Mouse (Mus musculus): Measurements from ENCODE around the gene Uqcc1. TPM values are rescaled to one million over a fixed set of nuclear protein-coding genes. Genes with fewer than 3 reads are reported as not detected.

Uqcc1 gene
- polyA plus RNA-seq, 1 experiment from 2014 or later, result 71.5 TPM

- Histone ChIP-seq H3K27ac (no peak overlapping the region), H3K9ac (no peak overlapping the region), H3K36me3 (no peaks in the 10 kb centered on the region), H3K9me3 (no peaks in the 10 kb centered on the region), H3K4me3 (no peak overlapping the region), H3K27me3 (0 out of 2 replicates have a peak, but pooled peaks cover 4% of the 10 kb centered on the region), H3K4me2 (replicated peaks) (no peak overlapping the region), H3K4me1 (no peaks in the 10 kb centered on the region)
- WGBS, result 71% methylated on average over 5 of the region's 5 CpGs
- no peak for ATAC-seq (ENCODE audit: insufficient number of reproducible peaks, insufficient read depth, low FRiP score, low TSS enrichment)
Observed at GRCm38 (mm10) chr2:155806548-155806947, 123.6 kb downstream of the Uqcc1 start.

DNA sequence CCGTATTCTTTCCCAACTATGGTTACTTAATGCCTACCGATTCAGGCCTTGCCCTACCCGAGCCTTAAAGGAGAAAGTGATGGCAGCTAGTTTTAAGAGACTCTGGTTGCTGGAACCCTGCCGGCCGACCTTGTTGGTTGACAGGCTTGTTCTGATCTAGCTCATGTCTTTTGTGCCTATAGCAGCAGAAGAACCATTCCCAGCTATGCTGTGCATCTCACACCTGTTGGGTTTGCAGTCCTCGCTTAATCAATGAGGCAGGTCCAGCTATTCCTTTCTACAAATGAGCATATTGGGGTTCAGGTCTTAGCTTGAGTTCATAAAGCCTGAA is 124.2 kb downstream of the Uqcc1 start:
- H3K4me1 ChIP-seq, result no peaks in the 10 kb centered on the region
- no peak overlapping the region for H3K4me3 ChIP-seq
- no peak overlapping the region for H3K27ac ChIP-seq
- no peaks in the 10 kb centered on the region for H3K36me3 ChIP-seq
- H3K27me3 ChIP-seq, result 0 out of 2 replicates have a peak, but pooled peaks cover 4% of the 10 kb centered on the region
- ATAC-seq (ENCODE audit: insufficient number of reproducible peaks, insufficient read depth, low FRiP score, low TSS enrichment), result no peak
- no peak overlapping the region for H3K9ac ChIP-seq
- no peak overlapping the region for H3K4me2 ChIP-seq (replicated peaks)
- H3K9me3 ChIP-seq, result no peaks in the 10 kb centered on the region
- WGBS, result 83% methylated on average over 6 of the region's 6 CpGs

- Histone ChIP-seq H3K27ac (no peak overlapping the region), H3K36me3 (no peaks in the 10 kb centered on the region), H3K9me3 (no peaks in the 10 kb centered on the region), H3K4me1 (no peaks in the 10 kb centered on the region), H3K4me2 (replicated peaks) (no peak overlapping the region), H3K27me3 (0 out of 2 replicates have a peak, but pooled peaks cover 4% of the 10 kb centered on the region), H3K4me3 (no peak overlapping the region), H3K9ac (no peak overlapping the region)
- WGBS, result 54% methylated on average over 6 of the region's 6 CpGs
- ATAC-seq (ENCODE audit: insufficient number of reproducible peaks, insufficient read depth, low FRiP score, low TSS enrichment), result no peak
Observed at GRCm38 (mm10) chr2:155805231-155805924, 124.7 kb downstream of the Uqcc1 start.

GRCm38 (mm10) chr2:155804053-155804452 is 126.1 kb downstream of the Uqcc1 start:
- ATAC-seq (ENCODE audit: insufficient number of reproducible peaks, insufficient read depth, low FRiP score, low TSS enrichment), result no peak
- Histone ChIP-seq H3K9ac (no peak overlapping the region), H3K27me3 (0 out of 2 replicates have a peak, but pooled peaks cover 4% of the 10 kb centered on the region), H3K4me2 (replicated peaks) (no peak overlapping the region), H3K9me3 (no peaks in the 10 kb centered on the region), H3K27ac (no peak overlapping the region), H3K36me3 (no peaks in the 10 kb centered on the region), H3K4me3 (no peak overlapping the region), H3K4me1 (no peaks in the 10 kb centered on the region)
- WGBS, result 78% methylated on average over 5 of the region's 5 CpGs

DNA sequence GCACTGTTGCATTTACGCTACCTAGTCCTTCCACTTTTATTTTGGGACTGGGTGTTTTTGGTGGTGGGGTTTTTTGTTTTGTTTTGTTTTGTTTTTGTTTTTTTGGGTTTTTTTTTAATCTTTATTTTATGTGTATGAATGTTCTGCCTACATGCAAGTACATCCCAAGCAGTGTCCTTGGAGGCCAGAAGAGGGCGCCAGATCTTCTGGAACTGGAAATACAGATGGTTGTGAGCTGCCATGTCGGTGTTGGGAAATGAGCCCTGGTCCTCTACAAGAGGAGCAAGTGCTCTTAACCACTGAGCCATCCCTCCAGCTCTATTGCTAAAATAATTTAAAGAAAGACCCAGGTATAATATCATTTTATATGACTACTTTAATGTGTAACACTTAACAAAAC is 127.3 kb downstream of the Uqcc1 start:
- Histone ChIP-seq H3K27me3 (0 out of 2 replicates have a peak, but pooled peaks cover 7% of the 10 kb centered on the region), H3K4me2 (replicated peaks) (no peak overlapping the region), H3K36me3 (no peaks in the 10 kb centered on the region), H3K4me1 (no peaks in the 10 kb centered on the region), H3K27ac (no peak overlapping the region), H3K9me3 (no peaks in the 10 kb centered on the region), H3K9ac (no peak overlapping the region), H3K4me3 (no peak overlapping the region)
- ATAC-seq (ENCODE audit: insufficient number of reproducible peaks, insufficient read depth, low FRiP score, low TSS enrichment), result no peak
- 54% methylated on average over 3 of the region's 3 CpGs for WGBS

DNA sequence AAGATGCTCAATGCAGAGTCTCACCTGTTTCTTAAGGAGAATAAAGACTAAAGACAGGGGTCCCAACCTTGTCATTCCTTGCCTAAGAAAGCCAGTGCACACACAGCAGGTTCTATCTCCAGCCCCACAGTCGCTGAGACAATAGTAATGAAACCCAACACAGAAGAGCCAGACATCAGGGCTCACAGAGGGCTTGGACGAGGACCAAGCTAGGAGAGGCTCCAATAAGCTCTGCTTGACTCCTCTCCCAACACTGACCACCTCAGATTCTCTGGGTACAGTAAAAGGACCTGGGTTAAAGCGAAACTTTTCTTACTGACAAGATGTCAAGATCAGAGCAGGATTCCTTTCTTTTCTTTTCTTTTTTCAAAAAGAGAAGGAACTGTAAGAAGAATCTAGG is 131.5 kb downstream of the Uqcc1 start:
- H3K27me3 ChIP-seq, result 0 out of 2 replicates have a peak, but pooled peaks cover 3% of the 10 kb centered on the region
- 57% methylated on average over 3 of the region's 3 CpGs for WGBS
- no peak overlapping the region for H3K27ac ChIP-seq

More for the DNA sequence above, 131.5 kb downstream of the Uqcc1 start:
- ATAC-seq (ENCODE audit: insufficient number of reproducible peaks, insufficient read depth, low FRiP score, low TSS enrichment), result no peak
- no peaks in the 10 kb centered on the region for H3K36me3 ChIP-seq
- H3K4me2 ChIP-seq (replicated peaks), result no peak overlapping the region
- H3K9me3 ChIP-seq, result no peaks in the 10 kb centered on the region
- H3K4me3 ChIP-seq, result no peak overlapping the region
- no peaks in the 10 kb centered on the region for H3K4me1 ChIP-seq
- H3K9ac ChIP-seq, result no peak overlapping the region

Other genes starting within 250 kb of the Uqcc1 start
- gene Trpc4ap, start 237.9 kb downstream of the Uqcc1 start, polyA plus RNA-seq (2016; fragmentation: Nextera tagmentation; extraction: Ambion mirVana), result 171 and 177 TPM in 2 replicates
- 27.3 and 28.5 TPM in 2 replicates for gene Edem2, start 200.8 kb downstream of the Uqcc1 start, polyA plus RNA-seq (2016; fragmentation: Nextera tagmentation; extraction: Ambion mirVana)
- gene Gm17581, start 194.4 kb downstream of the Uqcc1 start, polyA plus RNA-seq (2016; fragmentation: Nextera tagmentation; extraction: Ambion mirVana), result not detected in 2 replicates
- gene Procr, start 179.2 kb downstream of the Uqcc1 start, polyA plus RNA-seq (2016; fragmentation: Nextera tagmentation; extraction: Ambion mirVana), result 3.6 TPM in 2 replicates
- gene Mmp24, start 155.0 kb downstream of the Uqcc1 start, polyA plus RNA-seq (2016; fragmentation: Nextera tagmentation; extraction: Ambion mirVana), result 0.61 and 1.1 TPM in 2 replicates
- 12.9 and 13.4 TPM in 2 replicates for gene BC029722, start 110.9 kb downstream of the Uqcc1 start, polyA plus RNA-seq (2016; fragmentation: Nextera tagmentation; extraction: Ambion mirVana)
- gene Eif6, start 103.4 kb downstream of the Uqcc1 start, polyA plus RNA-seq (2016; fragmentation: Nextera tagmentation; extraction: Ambion mirVana), result 185 and 188 TPM in 2 replicates
- gene Fam83c, start 95.5 kb downstream of the Uqcc1 start, polyA plus RNA-seq (2016; fragmentation: Nextera tagmentation; extraction: Ambion mirVana), result 0.36 and 0.38 TPM in 2 replicates
- gene Gm15557, start 10.4 kb upstream of the Uqcc1 start, polyA plus RNA-seq (2016; fragmentation: Nextera tagmentation; extraction: Ambion mirVana), result 0.28 TPM in 1 of 2 replicates, not detected in the other
- gene Gdf5, start 15.1 kb upstream of the Uqcc1 start, polyA plus RNA-seq (2016; fragmentation: Nextera tagmentation; extraction: Ambion mirVana), result 5.6 and 10.5 TPM in 2 replicates
- 33.3 and 35.2 TPM in 2 replicates for gene Cep250, start 26.1 kb upstream of the Uqcc1 start, polyA plus RNA-seq (2016; fragmentation: Nextera tagmentation; extraction: Ambion mirVana)
- gene 6430550D23Rik, start 77.7 kb upstream of the Uqcc1 start, polyA plus RNA-seq (2016; fragmentation: Nextera tagmentation; extraction: Ambion mirVana), result 2.0 and 2.3 TPM in 2 replicates
- gene Ergic3, start 77.7 kb upstream of the Uqcc1 start, polyA plus RNA-seq (2016; fragmentation: Nextera tagmentation; extraction: Ambion mirVana), result 199 and 220 TPM in 2 replicates
- gene Fer1l4, start 122.6 kb upstream of the Uqcc1 start, polyA plus RNA-seq (2016; fragmentation: Nextera tagmentation; extraction: Ambion mirVana), result 0.05 and 0.08 TPM in 2 replicates
- gene Spag4, start 134.9 kb upstream of the Uqcc1 start, polyA plus RNA-seq (2016; fragmentation: Nextera tagmentation; extraction: Ambion mirVana), result 6.0 and 6.9 TPM in 2 replicates
- 64.9 and 68.6 TPM in 2 replicates for gene Cpne1, start 181.7 kb upstream of the Uqcc1 start, polyA plus RNA-seq (2016; fragmentation: Nextera tagmentation; extraction: Ambion mirVana)
- gene Rbm12, start 181.7 kb upstream of the Uqcc1 start, polyA plus RNA-seq (2016; fragmentation: Nextera tagmentation; extraction: Ambion mirVana), result 38.7 and 43.0 TPM in 2 replicates
- gene Gm28036, start 196.8 kb upstream of the Uqcc1 start, polyA plus RNA-seq (2016; fragmentation: Nextera tagmentation; extraction: Ambion mirVana), result 16.8 and 17.6 TPM in 2 replicates
- 428 and 448 TPM in 2 replicates for gene Romo1, start 213.7 kb upstream of the Uqcc1 start, polyA plus RNA-seq (2016; fragmentation: Nextera tagmentation; extraction: Ambion mirVana)
- gene Nfs1, start 213.9 kb upstream of the Uqcc1 start, polyA plus RNA-seq (2016; fragmentation: Nextera tagmentation; extraction: Ambion mirVana), result 30.7 and 34.2 TPM in 2 replicates
- gene Rbm39, start 249.9 kb upstream of the Uqcc1 start, polyA plus RNA-seq (2016; fragmentation: Nextera tagmentation; extraction: Ambion mirVana), result 761 and 773 TPM in 2 replicates

Measured in embryonic facial prominence, embryonic 12.5 days (tissue).